Mouse (Mus musculus) MN1 (cell line): Measurements from ENCODE around the gene Olfr869.

Experiments
- DNase-seq: peaks from one replicate; pipeline ENCODE4 v3.0.0-alpha.2; 2016; ENCODE audit warnings: low spot score

The Olfr869 gene

DNA sequence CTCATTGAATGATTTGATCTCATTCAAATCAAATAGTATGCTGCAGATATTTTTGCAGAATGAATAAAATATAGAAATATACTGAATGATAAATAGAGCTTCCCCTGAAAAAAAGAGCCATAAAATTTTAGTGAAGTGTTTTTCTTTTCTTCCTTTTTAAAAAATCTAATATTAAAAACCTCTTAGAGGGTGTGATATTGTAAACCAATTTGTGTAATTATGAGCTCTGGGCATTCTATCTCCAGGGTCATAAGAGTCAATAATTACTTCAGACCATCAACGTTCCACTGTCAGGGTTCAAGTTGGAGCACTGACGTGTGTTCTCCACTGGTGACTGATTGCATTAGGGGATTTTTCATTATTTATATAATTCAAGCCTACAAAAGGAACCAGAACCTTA, at the start of gene Olfr869:
Olfr869 (plus strand) TSS at position 301 of the 400 bp plus-strand sequence.
- no peak for DNase-seq

- DNase-seq = no peak
Observed at GRCm38 (mm10) chr9:20098326-20098725, 30.5 kb upstream of the Olfr869 start, which contains the start of gene Olfr868. Gene Olfr868 (plus strand): TSS chr9:20098626.

DNA sequence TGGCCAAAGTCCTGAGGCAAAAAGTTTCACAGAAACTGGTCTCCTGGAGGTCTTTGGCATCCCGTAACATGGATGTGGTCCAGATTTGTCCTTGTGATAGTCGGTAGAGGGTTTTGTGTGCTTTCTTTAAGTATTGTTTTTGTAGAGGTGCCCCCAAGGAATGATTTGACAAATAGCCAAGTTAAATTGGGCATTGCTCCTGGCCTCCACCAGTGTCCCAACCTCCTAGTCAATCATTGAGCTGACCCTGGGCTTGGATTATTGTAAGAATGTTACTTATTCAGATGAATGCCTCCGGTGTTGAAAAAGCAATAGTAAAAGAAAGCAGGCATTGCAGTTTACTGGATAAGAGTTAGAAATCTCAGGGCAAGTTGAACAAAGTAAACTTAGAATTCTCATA, 20.9 kb downstream of the Olfr869 start:
- DNase-seq = no peak

DNA sequence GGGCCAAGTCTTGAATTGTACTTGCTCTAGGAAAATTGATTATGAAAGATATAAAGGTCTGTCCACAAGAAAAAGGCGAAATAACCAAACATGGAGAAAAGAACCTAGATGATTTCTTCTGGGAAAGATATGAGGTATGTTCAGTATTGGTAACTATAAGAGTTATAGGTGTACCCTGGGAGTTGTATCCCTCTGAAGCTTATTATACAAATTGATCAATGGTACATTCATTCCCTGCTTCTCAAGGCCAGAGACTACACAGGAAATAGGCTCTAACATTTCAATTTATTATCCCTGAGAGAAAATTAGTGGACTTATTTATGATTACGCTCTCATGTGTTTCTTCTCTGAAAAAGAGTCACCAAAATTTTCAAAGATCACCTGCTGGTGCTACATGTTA, 45.1 kb downstream of the Olfr869 start, which contains the start of gene Olfr870:
Olfr870 (minus strand) TSS at position 101 of the 400 bp plus-strand sequence.
- no peak for DNase-seq

- DNase-seq = no peak
Observed at GRCm38 (mm10) chr9:20179463-20179862, 50.7 kb downstream of the Olfr869 start.
